Mouse (Mus musculus) neural tube, embryonic 15.5 days (tissue): ENCODE measurements around the gene Slc25a22. TPM values are rescaled to one million over a fixed set of nuclear protein-coding genes. Genes with fewer than 3 reads are reported as not detected.

ENCODE experiments used
- ATAC-seq: fragments of 200-750 bp; cut with Nextera tagmentation; 2 replicates; pipeline ENCODE4 v1.8.0; 2017; ENCODE audit warnings: mild to moderate bottlenecking, moderate TSS enrichment, moderate library complexity; ENCODE audit not compliant: low FRiP score
- H3K27ac ChIP-seq: fragments of 300-500 bp; sonication (generic); replicated peaks from 2 replicates; pipeline ENCODE4 v1.5.1; 2015; ENCODE audit warnings: mild to moderate bottlenecking, inconsistent platforms
- H3K27me3 ChIP-seq: fragments of 300-500 bp; sonication (generic); replicated peaks from 2 replicates; pipeline ENCODE4 v1.6.1; 2015; ENCODE audit warnings: inconsistent platforms
- H3K36me3 ChIP-seq: fragments of 300-500 bp; sonication (generic); 2 replicates; pipeline ENCODE4 v1.6.1; 2015; ENCODE audit warnings: inconsistent platforms
- H3K4me1 ChIP-seq: fragments of 300-500 bp; sonication (generic); 2 replicates; pipeline ENCODE4 v1.6.1; 2015; ENCODE audit warnings: inconsistent platforms
- H3K4me2 ChIP-seq: fragments of 300-500 bp; sonication (generic); 2 replicates; pipeline ENCODE4 v1.6.1; 2015; ENCODE audit warnings: inconsistent platforms, mild to moderate bottlenecking, moderate library complexity
- H3K4me3 ChIP-seq: fragments of 300-500 bp; sonication (generic); replicated peaks from 2 replicates; pipeline ENCODE4 v1.5.1; 2015; ENCODE audit warnings: mild to moderate bottlenecking, inconsistent platforms
- H3K9ac ChIP-seq: fragments of 300-500 bp; sonication (generic); replicated peaks from 2 replicates; pipeline ENCODE4 v1.6.1; 2015; ENCODE audit warnings: mild to moderate bottlenecking, inconsistent platforms
- H3K9me3 ChIP-seq: fragments of 300-500 bp; sonication (generic); replicated peaks from 2 replicates; pipeline ENCODE4 v1.6.1; 2016; ENCODE audit warnings: inconsistent platforms
- WGBS: fragments of 180-500 bp; shearing (Covaris S2); methylation state at CpG from one replicate; pipeline ENCODE4 v1.1.7; 2015; ENCODE audit warnings: mixed read lengths; 5-methylcytosine and 5-hydroxymethylcytosine counted together
- polyA plus RNA-seq: library from polyadenylated mRNA; unstranded; fragments of >200 nt; fragmentation: Nextera tagmentation; extraction: Ambion mirVana; gene quantifications from 2 replicates; pipeline ENCODE4 v1.2.1, GENCODE M21; 2015

Gene Slc25a22
- 76.7 and 88.8 TPM in 2 replicates for polyA plus RNA-seq

GRCm38 (mm10) chr7:141437178-141438120 lies at the start of gene Slc25a22:
Gene Slc25a22 (minus strand): TSS chr7:141437892.
- Histone ChIP-seq H3K27me3 (no peaks in the 10 kb centered on the region), H3K4me3 (peak within 1 kb of the TSS; percentile 69), H3K27ac (peak within 1 kb of the TSS; percentile 88), H3K4me1 (peaks cover 66% of the 10 kb centered on the region), H3K36me3 (peaks cover 12% of the 10 kb centered on the region), H3K9ac (peak within 1 kb of the TSS; percentile 75), H3K9me3 (no peaks in the 10 kb centered on the region), H3K4me2 (peak within 1 kb of the TSS; percentile 91)
- peak; percentile 79 for ATAC-seq
- WGBS, result 5% methylated on average over 53 of the region's 53 CpGs

GRCm38 (mm10) chr7:141487141-141487540 lies 49.4 kb upstream of the Slc25a22 start:
- peaks cover 34% of the 10 kb centered on the region for H3K4me1 ChIP-seq
- no peak overlapping the region for H3K27ac ChIP-seq
- H3K9ac ChIP-seq, result no peak overlapping the region
- no peak for ATAC-seq
- H3K36me3 ChIP-seq, result peaks cover 12% of the 10 kb centered on the region
- no peaks in the 10 kb centered on the region for H3K9me3 ChIP-seq
- 0 out of 2 replicates have a peak, but pooled peaks cover 5% of the 10 kb centered on the region for H3K27me3 ChIP-seq
- no peak overlapping the region for H3K4me3 ChIP-seq
- no peak overlapping the region for H3K4me2 ChIP-seq
- WGBS, result 64% methylated on average over 7 of the region's 7 CpGs

GRCm38 (mm10) chr7:141486239-141486638 lies 48.5 kb upstream of the Slc25a22 start:
- 0 out of 2 replicates have a peak, but pooled peaks cover 5% of the 10 kb centered on the region for H3K27me3 ChIP-seq
- H3K4me3 ChIP-seq, result no peak overlapping the region
- H3K4me1 ChIP-seq, result peaks cover 39% of the 10 kb centered on the region
- no peak overlapping the region for H3K4me2 ChIP-seq
- WGBS, result 93% methylated on average over 1 of the region's 1 CpGs
- H3K9ac ChIP-seq, result no peak overlapping the region
- no peak overlapping the region for H3K27ac ChIP-seq
- peaks cover 3% of the 10 kb centered on the region for H3K36me3 ChIP-seq
- no peaks in the 10 kb centered on the region for H3K9me3 ChIP-seq
- ATAC-seq, result no peak

- H3K36me3 ChIP-seq, result no peaks in the 10 kb centered on the region
- WGBS, result 82% methylated on average over 2 of the region's 2 CpGs
- ATAC-seq, result no peak
- H3K9me3 ChIP-seq, result no peaks in the 10 kb centered on the region
- H3K27me3 ChIP-seq, result 0 out of 2 replicates have a peak, but pooled peaks cover 5% of the 10 kb centered on the region
- peaks cover 46% of the 10 kb centered on the region for H3K4me1 ChIP-seq
- H3K4me3 ChIP-seq, result no peak overlapping the region
- H3K9ac ChIP-seq, result no peak overlapping the region
- H3K27ac ChIP-seq, result no peak overlapping the region
- no peak overlapping the region for H3K4me2 ChIP-seq
Measured at GRCm38 (mm10) chr7:141485606-141486005, 47.9 kb upstream of the Slc25a22 start.

GRCm38 (mm10) chr7:141485186-141485585 lies 47.5 kb upstream of the Slc25a22 start:
- H3K36me3 ChIP-seq, result no peaks in the 10 kb centered on the region
- WGBS, result 58% methylated on average over 2 of the region's 2 CpGs
- no peaks in the 10 kb centered on the region for H3K9me3 ChIP-seq
- ATAC-seq, result no peak
- no peak overlapping the region for H3K4me3 ChIP-seq
- H3K27me3 ChIP-seq, result 0 out of 2 replicates have a peak, but pooled peaks cover 5% of the 10 kb centered on the region
- no peak overlapping the region for H3K9ac ChIP-seq
- no peak overlapping the region for H3K27ac ChIP-seq
- peaks cover 49% of the 10 kb centered on the region for H3K4me1 ChIP-seq
- no peak overlapping the region for H3K4me2 ChIP-seq

- H3K4me2 ChIP-seq, result peak overlapping the region; percentile 80
- H3K4me3 ChIP-seq, result no peak overlapping the region
- no peak overlapping the region for H3K27ac ChIP-seq
- no peak for ATAC-seq
- H3K4me1 ChIP-seq, result peaks cover 49% of the 10 kb centered on the region
- no peaks in the 10 kb centered on the region for H3K36me3 ChIP-seq
- H3K9ac ChIP-seq, result no peak overlapping the region; the same call in 1 of the 2 replicates
- H3K27me3 ChIP-seq, result 0 out of 2 replicates have a peak, but pooled peaks cover 7% of the 10 kb centered on the region
- no peaks in the 10 kb centered on the region for H3K9me3 ChIP-seq
- WGBS, result 69% methylated on average over 5 of the region's 5 CpGs
Measured at GRCm38 (mm10) chr7:141484186-141485120, 46.8 kb upstream of the Slc25a22 start.

GRCm38 (mm10) chr7:141483114-141483653 lies 45.5 kb upstream of the Slc25a22 start:
- no peaks in the 10 kb centered on the region for H3K9me3 ChIP-seq
- H3K4me2 ChIP-seq, result peak overlapping the region; percentile 80
- H3K9ac ChIP-seq, result peak overlapping the region; percentile 31; the same call in 1 of the 2 replicates
- ATAC-seq, result no peak
- H3K4me1 ChIP-seq, result peaks cover 49% of the 10 kb centered on the region
- WGBS, result 80% methylated on average over 6 of the region's 6 CpGs
- peak overlapping the region; percentile 62 for H3K4me3 ChIP-seq
- no peaks in the 10 kb centered on the region for H3K36me3 ChIP-seq
- 0 out of 2 replicates have a peak, but pooled peaks cover 7% of the 10 kb centered on the region for H3K27me3 ChIP-seq
- H3K27ac ChIP-seq, result no peak overlapping the region

GRCm38 (mm10) chr7:141482531-141483024 lies 44.9 kb upstream of the Slc25a22 start:
- peak; percentile 3; the same call in 1 of the 2 replicates for ATAC-seq
- Histone ChIP-seq H3K4me1 (peaks cover 53% of the 10 kb centered on the region), H3K27me3 (0 out of 2 replicates have a peak, but pooled peaks cover 7% of the 10 kb centered on the region), H3K9me3 (no peaks in the 10 kb centered on the region), H3K4me2 (peak overlapping the region; percentile 80), H3K27ac (peak overlapping the region; percentile 82), H3K36me3 (no peaks in the 10 kb centered on the region), H3K9ac (peak overlapping the region; percentile 64), H3K4me3 (peak overlapping the region; percentile 62)
- 11% methylated on average over 11 of the region's 11 CpGs for WGBS

- WGBS, result under 1% methylated on average over 81 of the region's 81 CpGs
- Histone ChIP-seq H3K9ac (peak overlapping the region; percentile 64), H3K4me1 (peaks cover 59% of the 10 kb centered on the region), H3K4me3 (peak overlapping the region; percentile 62), H3K36me3 (no peaks in the 10 kb centered on the region), H3K27me3 (0 out of 2 replicates have a peak, but pooled peaks cover 7% of the 10 kb centered on the region), H3K4me2 (peak overlapping the region; percentile 80), H3K9me3 (no peaks in the 10 kb centered on the region), H3K27ac (peak overlapping the region; percentile 82)
- ATAC-seq, result peak; percentile 79
Measured at GRCm38 (mm10) chr7:141481498-141482401, 44.1 kb upstream of the Slc25a22 start.
